Mouse (Mus musculus): ENCODE measurements around the gene Crtam.

Gene Crtam

GRCm38 (mm10) chr9:41007785-41008184 is 3.4 kb upstream of the Crtam start:
- DNase-seq (ENCODE audit: low spot score in 2 of 2) = no peak

- DNase-seq (ENCODE audit: low spot score in 2 of 2) = no peak
Observed at GRCm38 (mm10) chr9:40997116-40997779, 7.2 kb downstream of the Crtam start.

- no peak for DNase-seq (ENCODE audit: low spot score in 2 of 2)
Observed at GRCm38 (mm10) chr9:40994075-40994474, 10.4 kb downstream of the Crtam start.

- DNase-seq (ENCODE audit: low spot score in 2 of 2) = no peak
Observed at GRCm38 (mm10) chr9:40991511-40991910, 12.9 kb downstream of the Crtam start.

- DNase-seq (ENCODE audit: low spot score in 2 of 2) = peak in 1 of 2 experiments; percentile 12
Observed at GRCm38 (mm10) chr9:40989940-40990588, 14.4 kb downstream of the Crtam start.

- DNase-seq (ENCODE audit: low spot score in 2 of 2) = no peak
Observed at GRCm38 (mm10) chr9:40984313-40984712, 20.1 kb downstream of the Crtam start.

GRCm38 (mm10) chr9:40983758-40984157 is 20.7 kb downstream of the Crtam start:
- DNase-seq (ENCODE audit: low spot score in 2 of 2) = no peak

GRCm38 (mm10) chr9:40982480-40982879 is 21.9 kb downstream of the Crtam start:
- DNase-seq (ENCODE audit: low spot score in 2 of 2) = no peak

- DNase-seq (ENCODE audit: low spot score in 2 of 2) = no peak
Observed at GRCm38 (mm10) chr9:40974042-40974801, 30.2 kb downstream of the Crtam start.

GRCm38 (mm10) chr9:40964418-40964714 is 40.1 kb downstream of the Crtam start:
- DNase-seq (ENCODE audit: low spot score in 2 of 2) = no peak

GRCm38 (mm10) chr9:40963586-40964417 is 40.6 kb downstream of the Crtam start, which contains the start of gene Jhy:
Jhy (minus strand) TSS chr9:40964118.
- no peak for DNase-seq (ENCODE audit: low spot score in 2 of 2)

GRCm38 (mm10) chr9:40961401-40961800 is 43.0 kb downstream of the Crtam start:
- no peak for DNase-seq (ENCODE audit: low spot score in 2 of 2)

- DNase-seq (ENCODE audit: low spot score in 2 of 2) = no peak
Observed at GRCm38 (mm10) chr9:40949039-40949615, 55.3 kb downstream of the Crtam start.

GRCm38 (mm10) chr9:40948473-40948872 is 56.0 kb downstream of the Crtam start:
- no peak for DNase-seq (ENCODE audit: low spot score in 2 of 2)

GRCm38 (mm10) chr9:40947131-40947530 is 57.3 kb downstream of the Crtam start:
- no peak for DNase-seq (ENCODE audit: low spot score in 2 of 2)

GRCm38 (mm10) chr9:40937425-40937824 is 67.0 kb downstream of the Crtam start:
- DNase-seq (ENCODE audit: low spot score in 2 of 2) = no peak

GRCm38 (mm10) chr9:40933323-40933722 is 71.1 kb downstream of the Crtam start:
- DNase-seq (ENCODE audit: low spot score in 2 of 2) = no peak

GRCm38 (mm10) chr9:40927351-40927980 is 77.0 kb downstream of the Crtam start:
- DNase-seq (ENCODE audit: low spot score in 2 of 2) = no peak

Data from urinary bladder, adult 18-20 months (tissue).